Mouse (Mus musculus): ENCODE measurements around the gene Nacc1.

- no peak for TF ChIP-seq MAFK (IDR thresholded peaks at IDR 0.05; ENCODE audit: insufficient read depth, low read depth, low read length)
- no peak for TF ChIP-seq HCFC1 (IDR thresholded peaks at IDR 0.05; ENCODE audit: borderline replicate concordance, insufficient read depth, low read length)
- TF ChIP-seq CHD2 (IDR thresholded peaks at IDR 0.05; ENCODE audit: low read depth, low read length): no peak
- no peak for TF ChIP-seq ZC3H11A (IDR thresholded peaks at IDR 0.05; ENCODE audit: borderline replicate concordance, low read depth, low read length)
- no peak for TF ChIP-seq ZNF384 (IDR thresholded peaks at IDR 0.05; ENCODE audit: low read depth, low read length)
Observed at GRCm38 (mm10) chr8:84715893-84716468, 28.3 kb upstream of the Nacc1 start.

Measured in ES-E14 (cell line).